Mouse (Mus musculus) MEL (cell line): ENCODE measurements around the gene Tbc1d9b. TPM values are rescaled to one million over a fixed set of nuclear protein-coding genes. Genes with fewer than 3 reads are reported as not detected.

Experiments used
- DNase-seq: peaks from one replicate; pipeline ENCODE4 v3.0.0; 2011; ENCODE audit warnings: low read depth, low spot score
- H3K27ac ChIP-seq: 2 replicates; pipeline ENCODE4 v1.5.1; 2012; ENCODE audit warnings: low read depth, mild to moderate bottlenecking, control low read depth, low read length, moderate library complexity; ENCODE audit not compliant: control insufficient read depth
- H3K27me3 ChIP-seq, 2 experiments: fragments of 150-350 bp in 1 of 2; sonication (generic) in 1 of 2; 2 replicates each; pipeline ENCODE4 v1.6.1; 2012; ENCODE audit warnings: low read length in 2 of 2, mild to moderate bottlenecking in 2 of 2, improper control_type of control experiment in 1 of 2, moderate library complexity in 1 of 2; ENCODE audit not compliant: insufficient read depth in 2 of 2, control insufficient read depth in 1 of 2
- H3K36me3 ChIP-seq, 2 experiments: 2 replicates each; pipeline ENCODE4 v1.6.1; 2012 to 2014; ENCODE audit warnings: low read length in 2 of 2, improper control_type of control experiment in 1 of 2, inconsistent platforms in 1 of 2, mild to moderate bottlenecking in 1 of 2; ENCODE audit not compliant: insufficient read depth in 2 of 2, control insufficient read depth in 1 of 2
- H3K4me1 ChIP-seq, 2 experiments: fragments of 150-350 bp in 1 of 2; sonication (generic) in 1 of 2; 2 replicates each; pipeline ENCODE4 v1.6.1; 2012; ENCODE audit warnings: low read length in 2 of 2, improper control_type of control experiment in 1 of 2, mild to moderate bottlenecking in 1 of 2; ENCODE audit not compliant: insufficient read depth in 2 of 2, control insufficient read depth in 1 of 2
- H3K4me3 ChIP-seq, 2 experiments: fragments of 150-350 bp in 1 of 2; sonication (generic) in 1 of 2; 2 replicates each; pipeline ENCODE4 v1.5.1; 2012; ENCODE audit warnings: low read depth in 2 of 2, low read length in 2 of 2, mild to moderate bottlenecking in 2 of 2, moderate library complexity in 2 of 2, control low read depth in 1 of 2, improper control_type of control experiment in 1 of 2; ENCODE audit not compliant: control insufficient read depth in 1 of 2, insufficient read depth in 1 of 2
- H3K79me2 ChIP-seq: 2 replicates; pipeline ENCODE4 v1.6.1; 2012; ENCODE audit warnings: mild to moderate bottlenecking, low read length, moderate library complexity; ENCODE audit not compliant: control insufficient read depth, poor library complexity, insufficient read depth
- H3K9ac ChIP-seq: 2 replicates; pipeline ENCODE4 v1.6.1; 2012; ENCODE audit warnings: low read depth, mild to moderate bottlenecking, control low read depth, low read length, moderate library complexity; ENCODE audit not compliant: control insufficient read depth, poor library complexity, severe bottlenecking
- H3K9me3 ChIP-seq: fragments of 150-350 bp; sonication (generic); replicated peaks from 2 replicates; pipeline ENCODE4 v1.6.1; 2012; ENCODE audit warnings: mild to moderate bottlenecking, low read length, improper control_type of control experiment, moderate library complexity; ENCODE audit not compliant: insufficient read depth
- BHLHE40 ChIP-seq: IDR thresholded peaks from 2 replicates; pipeline ENCODE4 v1.6.1; 2012; ENCODE audit warnings: low read depth, mild to moderate bottlenecking, inconsistent platforms, low read length, improper control_type of control experiment, borderline replicate concordance
- CHD1 ChIP-seq: IDR thresholded peaks from 2 replicates; pipeline ENCODE4 v1.6.1; 2012; ENCODE audit warnings: low read depth, mild to moderate bottlenecking, inconsistent platforms, low read length, improper control_type of control experiment
- CHD2 ChIP-seq: IDR thresholded peaks from 2 replicates; pipeline ENCODE4 v1.6.1; 2011; ENCODE audit warnings: low read length, improper control_type of control experiment
- ELF1 ChIP-seq: IDR thresholded peaks from 2 replicates; pipeline ENCODE4 v1.6.1; 2014; ENCODE audit warnings: low read depth, mild to moderate bottlenecking, inconsistent platforms, low read length, improper control_type of control experiment, moderate library complexity
- EP300 ChIP-seq, 2 experiments: IDR thresholded peaks; 2 replicates each; pipeline ENCODE4 v1.6.1; 2011; ENCODE audit warnings: improper control_type of control experiment in 2 of 2, low read length in 2 of 2, low read depth in 1 of 2, mild to moderate bottlenecking in 1 of 2
- ETS1 ChIP-seq: IDR thresholded peaks from 2 replicates; pipeline ENCODE4 v1.6.1; 2012; ENCODE audit warnings: low read depth, mild to moderate bottlenecking, inconsistent platforms, low read length, improper control_type of control experiment, moderate library complexity
- GABPA ChIP-seq: IDR thresholded peaks from 2 replicates; pipeline ENCODE4 v1.6.1; 2012; ENCODE audit warnings: low read depth, mild to moderate bottlenecking, inconsistent platforms, low read length, improper control_type of control experiment, moderate library complexity
- GATA1 ChIP-seq: IDR thresholded peaks from 2 replicates; pipeline ENCODE4 v1.6.1; 2011; ENCODE audit warnings: low read depth, low read length, improper control_type of control experiment
- HCFC1 ChIP-seq: IDR thresholded peaks from 2 replicates; pipeline ENCODE4 v1.6.1; 2012; ENCODE audit warnings: low read depth, mild to moderate bottlenecking, inconsistent platforms, low read length, improper control_type of control experiment, moderate library complexity
- KAT2A ChIP-seq: conservative IDR thresholded peaks from 2 replicates; pipeline ENCODE4 v1.6.1; 2012; ENCODE audit warnings: low read depth, low read length, improper control_type of control experiment, inconsistent platforms
- MAFK ChIP-seq: IDR thresholded peaks from 2 replicates; pipeline ENCODE4 v1.6.1; 2011; ENCODE audit warnings: low read depth, mild to moderate bottlenecking, low read length, improper control_type of control experiment, borderline replicate concordance
- MAZ ChIP-seq: IDR thresholded peaks from 2 replicates; pipeline ENCODE4 v1.6.1; 2012; ENCODE audit warnings: low read depth, mild to moderate bottlenecking, inconsistent platforms, low read length, improper control_type of control experiment
- MEF2A ChIP-seq: IDR thresholded peaks from 2 replicates; pipeline ENCODE4 v1.6.1; 2014; ENCODE audit warnings: low read depth, mild to moderate bottlenecking, inconsistent platforms, low read length, improper control_type of control experiment; ENCODE audit not compliant: poor library complexity, insufficient replicate concordance, severe bottlenecking; ENCODE audit errors: extremely low read depth
- MXI1 ChIP-seq: IDR thresholded peaks from 2 replicates; pipeline ENCODE4 v1.6.1; 2011; ENCODE audit warnings: mild to moderate bottlenecking, low read depth, low read length, improper control_type of control experiment
- MYC ChIP-seq: IDR thresholded peaks from 2 replicates; pipeline ENCODE4 v1.6.1; 2011; ENCODE audit warnings: low read depth, mild to moderate bottlenecking, low read length, improper control_type of control experiment, moderate library complexity
- NELFE ChIP-seq: IDR thresholded peaks from 2 replicates; pipeline ENCODE4 v1.6.1; 2011; ENCODE audit warnings: low read depth, low read length, improper control_type of control experiment
- POLR2A ChIP-seq, 2 experiments: IDR thresholded peaks; 2 replicates each; pipeline ENCODE4 v1.6.1; 2011 to 2012; ENCODE audit warnings: low read length in 2 of 2, mild to moderate bottlenecking in 2 of 2, control low read depth in 1 of 2, improper control_type of control experiment in 1 of 2, low read depth in 1 of 2, moderate library complexity in 1 of 2; ENCODE audit not compliant: control insufficient read depth in 1 of 2, insufficient read depth in 1 of 2, poor library complexity in 1 of 2
- POLR2AphosphoS5 ChIP-seq: IDR thresholded peaks from 2 replicates; pipeline ENCODE4 v1.6.1; 2012; ENCODE audit warnings: low read depth, borderline replicate concordance, mild to moderate bottlenecking, inconsistent platforms, low read length, moderate library complexity, mixed read lengths
- RAD21 ChIP-seq: IDR thresholded peaks from 2 replicates; pipeline ENCODE4 v1.6.1; 2011; ENCODE audit warnings: mild to moderate bottlenecking, low read depth, low read length, improper control_type of control experiment
- RCOR1 ChIP-seq: IDR thresholded peaks from 2 replicates; pipeline ENCODE4 v1.6.1; 2012; ENCODE audit warnings: low read depth, mild to moderate bottlenecking, inconsistent platforms, low read length, improper control_type of control experiment
- TCF12 ChIP-seq: IDR thresholded peaks from 2 replicates; pipeline ENCODE4 v1.6.1; 2014; ENCODE audit warnings: low read depth, mild to moderate bottlenecking, inconsistent platforms, low read length, improper control_type of control experiment, moderate library complexity
- USF1 ChIP-seq: IDR thresholded peaks from 2 replicates; pipeline ENCODE4 v1.6.1; 2014; ENCODE audit warnings: low read depth, mild to moderate bottlenecking, inconsistent platforms, low read length, improper control_type of control experiment, moderate library complexity
- ZC3H11A ChIP-seq: IDR thresholded peaks from 2 replicates; pipeline ENCODE4 v1.6.1; 2012; ENCODE audit warnings: low read depth, mild to moderate bottlenecking, inconsistent platforms, low read length, improper control_type of control experiment
- ZKSCAN1 ChIP-seq: IDR thresholded peaks from 2 replicates; pipeline ENCODE4 v1.6.1; 2012; ENCODE audit warnings: low read depth, mild to moderate bottlenecking, inconsistent platforms, low read length, improper control_type of control experiment, moderate library complexity
- ZNF384 ChIP-seq: IDR thresholded peaks from 2 replicates; pipeline ENCODE4 v1.6.1; 2012; ENCODE audit warnings: low read depth, mild to moderate bottlenecking, inconsistent platforms, low read length, improper control_type of control experiment
- polyA plus RNA-seq, 2 experiments: library from polyadenylated mRNA; stranded (reverse) in 1 of 2; unstranded in 1 of 2; fragments of >175 nt in 1 of 2; fragments of >200 nt in 1 of 2; gene quantifications; 2 replicates each; pipeline versions ENCODE4 v1.2.1 to v1.2.4; 2012; ENCODE audit warnings: low replicate concordance in 2 of 2, low read depth in 1 of 2; ENCODE audit not compliant: insufficient read length in 2 of 2, insufficient read depth in 1 of 2, missing spikeins in 1 of 2
- total RNA-seq: library from RNA; depleted of rRNA; stranded (reverse); fragments of 300-350 nt; gene quantifications from 2 replicates; pipeline ENCODE4 v1.2.3, GENCODE M21; 2012

The Tbc1d9b gene
- total and polyA plus RNA-seq, 3 experiments = 18.6 to 32.5 TPM; not detected in 1

DNA sequence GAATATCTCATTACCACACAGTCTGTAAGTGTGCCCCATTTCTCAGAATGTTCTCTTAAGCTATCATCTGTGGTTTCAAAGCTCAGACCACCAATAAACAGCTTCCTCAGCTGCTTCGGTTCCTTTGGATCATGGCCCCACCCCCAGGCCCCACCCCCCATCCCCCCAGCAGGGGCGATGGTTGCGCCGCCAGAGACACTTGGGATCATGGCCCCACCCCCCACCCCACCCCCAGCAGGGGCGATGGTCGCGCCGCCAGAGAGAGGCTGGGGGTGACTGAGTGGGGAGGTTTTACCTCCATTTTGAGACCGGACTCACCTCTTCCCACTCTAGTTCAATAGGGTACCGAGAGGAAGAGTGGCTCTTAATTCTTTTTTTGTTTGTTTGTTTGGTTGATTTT, 3.4 kb upstream of the Tbc1d9b start:
- peak; percentile 27 for DNase-seq
- Histone ChIP-seq H3K4me3 (peak overlapping the region; percentile 30 to 37), H3K27me3 (no peaks in the 10 kb centered on the region), H3K27ac (no peak overlapping the region), H3K4me1 (peaks cover 3 to 10% of the 10 kb centered on the region in 2 experiments; a peak in 3 of 4 replicates), H3K36me3 (peaks cover 0 to 7% of the 10 kb centered on the region in 2 experiments; a peak in 2 of 4 replicates), H3K9me3 (no peaks in the 10 kb centered on the region), H3K79me2 (peaks cover 15% of the 10 kb centered on the region), H3K9ac (peak overlapping the region; percentile 20; the same call in 1 of the 2 replicates)
- TF ChIP-seq CHD2 (no peak), ETS1 (no peak), MAZ (0 out of 2 replicates have a peak, but pooled peaks have one; percentile 25), USF1 (no peak), GATA1 (no peak), ZNF384 (no peak; the same call in 1 of the 2 replicates), MEF2A (no peak), MXI1 (no peak), GABPA (no peak)

DNA sequence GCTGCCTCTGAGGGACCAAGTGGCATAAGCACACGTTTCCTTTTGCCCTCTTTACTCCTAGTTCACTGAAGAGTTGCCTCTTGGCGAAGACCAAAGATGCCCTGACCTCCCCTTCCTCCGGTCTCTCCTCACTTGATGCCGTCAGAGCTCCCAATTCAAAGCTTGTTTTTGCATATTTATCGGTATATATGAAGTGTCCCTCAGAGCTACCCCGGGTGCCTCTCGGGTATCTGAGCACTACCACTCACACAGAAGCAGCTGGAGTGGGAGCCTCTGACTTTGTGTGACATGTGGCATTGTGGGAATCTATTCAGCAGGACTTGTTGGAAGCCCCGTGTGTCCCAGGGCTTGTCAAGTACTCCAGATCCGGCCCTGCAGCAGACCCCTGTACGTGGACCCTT, 605 bp downstream of the Tbc1d9b start:
- Histone ChIP-seq H3K9me3 (no peaks in the 10 kb centered on the region), H3K79me2 (peaks cover 15% of the 10 kb centered on the region), H3K27ac (no peak overlapping the region; the same call in 1 of the 2 replicates), H3K9ac (peak overlapping the region; percentile 86), H3K27me3 (no peaks in the 10 kb centered on the region), H3K4me1 (peaks cover 11 to 22% of the 10 kb centered on the region in 2 experiments), H3K36me3 (peaks cover 0 to 19% of the 10 kb centered on the region in 2 experiments; a peak in 2 of 4 replicates), H3K4me3 (peak overlapping the region; percentile 61 to 73)
- peak; percentile 64 for DNase-seq
- TF ChIP-seq ELF1 (no peak), ZKSCAN1 (no peak), POLR2A (IDR thresholded peaks at IDR 0.05; ENCODE audit: control insufficient read depth in 1 of 2, insufficient read depth in 1 of 2, low read depth in 1 of 2, low read length in 2 of 2, poor library complexity in 1 of 2) (no peak), RCOR1 (no peak), KAT2A (no peak), MAFK (no peak), GABPA (no peak), POLR2AphosphoS5 (no peak), RAD21 (no peak), HCFC1 (no peak), BHLHE40 (no peak), NELFE (no peak), ZC3H11A (no peak), MYC (no peak), TCF12 (no peak), EP300 (IDR thresholded peaks at IDR 0.05; ENCODE audit: low read depth in 1 of 2, low read length in 2 of 2) (no peak), ETS1 (no peak), CHD1 (no peak), GATA1 (no peak), MXI1 (no peak; the same call in 1 of the 2 replicates)
